Mouse (Mus musculus): ENCODE data around the gene Lrba.

- no peak for TF ChIP-seq POLR2A (IDR thresholded peaks at IDR 0.05; ENCODE audit: insufficient read length, low read depth)
- TF ChIP-seq SRF (IDR thresholded peaks at IDR 0.05; ENCODE audit: control insufficient read depth, insufficient read length, low read depth): no peak
Measured at GRCm38 (mm10) chr3:86768969-86769368, 544.5 kb downstream of the Lrba start.
